Mouse (Mus musculus): Measurements from ENCODE around the gene Adgre5.

Adgre5 gene

GRCm38 (mm10) chr8:83754149-83754548 is 13.0 kb upstream of the Adgre5 start:
- DNase-seq (ENCODE audit: low spot score): no peak

- no peak for DNase-seq (ENCODE audit: low spot score)
Observed at GRCm38 (mm10) chr8:83749265-83749664, 8.1 kb upstream of the Adgre5 start.

- peak; percentile 96 for DNase-seq (ENCODE audit: low spot score)
Observed at GRCm38 (mm10) chr8:83748708-83749107, 7.6 kb upstream of the Adgre5 start.

GRCm38 (mm10) chr8:83747661-83748346 is 6.7 kb upstream of the Adgre5 start:
- peak; percentile 83 for DNase-seq (ENCODE audit: low spot score)

- no peak for DNase-seq (ENCODE audit: low spot score)
Observed at GRCm38 (mm10) chr8:83744070-83744469, 2.9 kb upstream of the Adgre5 start.

- no peak for DNase-seq (ENCODE audit: low spot score)
Observed at GRCm38 (mm10) chr8:83742968-83743367, 1.8 kb upstream of the Adgre5 start.

GRCm38 (mm10) chr8:83741849-83742655 is 926 bp upstream of the Adgre5 start:
- DNase-seq (ENCODE audit: low spot score): peak; percentile 76

- no peak for DNase-seq (ENCODE audit: low spot score)
Observed at GRCm38 (mm10) chr8:83740586-83740975, 545 bp downstream of the Adgre5 start.

- DNase-seq (ENCODE audit: low spot score): peak; percentile 89
Observed at GRCm38 (mm10) chr8:83739711-83740468, 1.2 kb downstream of the Adgre5 start.

GRCm38 (mm10) chr8:83738949-83739710 is 2.0 kb downstream of the Adgre5 start:
- no peak for DNase-seq (ENCODE audit: low spot score)

- DNase-seq (ENCODE audit: low spot score): no peak
Observed at GRCm38 (mm10) chr8:83737852-83738562, 3.1 kb downstream of the Adgre5 start.

- DNase-seq (ENCODE audit: low spot score): peak; percentile 38
Observed at GRCm38 (mm10) chr8:83737346-83737745, 3.8 kb downstream of the Adgre5 start.

GRCm38 (mm10) chr8:83736681-83737080 is 4.4 kb downstream of the Adgre5 start:
- DNase-seq (ENCODE audit: low spot score): peak; percentile 93

- DNase-seq (ENCODE audit: low spot score): no peak
Observed at GRCm38 (mm10) chr8:83732919-83733318, 8.2 kb downstream of the Adgre5 start.

GRCm38 (mm10) chr8:83731906-83732305 is 9.2 kb downstream of the Adgre5 start:
- no peak for DNase-seq (ENCODE audit: low spot score)

GRCm38 (mm10) chr8:83729009-83729807 is 11.9 kb downstream of the Adgre5 start:
- DNase-seq (ENCODE audit: low spot score): peak; percentile 46

GRCm38 (mm10) chr8:83725521-83726102 is 15.5 kb downstream of the Adgre5 start:
- no peak for DNase-seq (ENCODE audit: low spot score)

GRCm38 (mm10) chr8:83724697-83725482 is 16.2 kb downstream of the Adgre5 start:
- peak; percentile 85 for DNase-seq (ENCODE audit: low spot score)

GRCm38 (mm10) chr8:83723447-83724083 is 17.6 kb downstream of the Adgre5 start:
- no peak for DNase-seq (ENCODE audit: low spot score)

Data from T-cell, adult 2 months (primary cell).